Mouse (Mus musculus) ES-CJ7 (cell line): ENCODE data around the gene Zfp619.
"Not testable (repeated sequence)": the region's sequence is repeated elsewhere in the genome, so short reads cannot be mapped to it uniquely, and the experiment has no call there.

Experiments used
- DNase-seq: peaks from one replicate; pipeline ENCODE4 v3.0.0; 2011; ENCODE audit warnings: low read depth, low spot score

Zfp619 gene

GRCm38 (mm10) chr7:39517616-39518177, at the start of gene Zfp619:
Zfp619 (plus strand) TSS chr7:39517766.
- peak; percentile 93 for DNase-seq

GRCm38 (mm10) chr7:39479013-39479412, 38.6 kb upstream of the Zfp619 start:
- no peak for DNase-seq

GRCm38 (mm10) chr7:39484384-39484783, 33.2 kb upstream of the Zfp619 start:
- DNase-seq: no peak

DNA sequence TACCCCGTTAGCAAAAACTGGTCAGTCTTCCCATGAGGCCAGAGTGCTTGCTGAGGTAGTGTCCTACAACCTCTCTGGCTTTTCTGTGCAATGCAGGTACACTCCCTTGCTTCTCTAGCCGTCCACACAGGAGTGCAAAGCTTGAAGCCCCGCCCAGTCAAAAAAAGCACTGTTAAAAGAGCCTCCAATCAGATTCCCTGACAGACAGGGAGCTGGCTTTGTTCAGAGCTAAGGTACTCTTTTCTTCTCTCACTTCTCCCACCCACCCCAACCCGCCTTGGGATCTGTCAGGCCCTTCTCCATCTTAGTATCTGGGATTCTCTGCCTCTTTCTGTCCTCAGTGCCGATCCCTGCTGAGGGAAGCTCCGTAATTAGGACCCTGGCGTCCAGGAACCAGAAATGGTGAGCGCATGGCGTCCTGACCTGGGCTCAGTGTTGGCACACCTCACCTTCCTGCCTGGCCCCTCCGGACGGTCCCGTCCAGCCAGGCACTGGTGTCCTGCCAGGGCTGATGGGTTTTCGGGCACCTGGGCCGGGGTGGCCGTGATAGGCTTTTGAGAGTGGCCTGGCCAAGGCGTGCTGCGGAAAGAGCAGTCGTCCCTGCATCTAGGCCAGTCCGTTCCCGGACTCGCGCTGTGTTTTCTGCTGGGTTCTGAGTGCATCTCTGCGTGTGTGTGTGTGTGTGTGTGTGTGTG, 30.3 kb upstream of the Zfp619 start:
- DNase-seq: peak; percentile 81

DNA sequence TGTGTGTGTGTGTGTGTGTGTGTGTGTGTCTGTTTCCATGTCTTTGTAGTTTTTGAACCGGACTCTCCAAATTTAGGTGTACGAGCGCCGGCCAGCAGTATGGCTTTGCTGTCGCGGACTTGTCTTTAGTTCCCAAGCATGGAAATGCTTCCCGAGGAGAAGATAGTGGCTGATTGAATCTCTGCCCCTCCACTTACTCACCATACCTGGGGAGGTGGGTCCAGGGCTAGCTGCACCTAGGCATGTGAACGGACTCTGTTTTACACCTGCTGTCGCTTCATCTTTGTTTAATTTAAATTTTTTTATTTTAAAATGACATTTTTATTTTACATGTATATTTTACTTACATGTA, 29.7 kb upstream of the Zfp619 start:
- no peak for DNase-seq

GRCm38 (mm10) chr7:39494646-39495045, 22.9 kb upstream of the Zfp619 start:
- DNase-seq: peak; percentile 83

GRCm38 (mm10) chr7:39504100-39504499, 13.5 kb upstream of the Zfp619 start:
- DNase-seq: no peak

- no peak for DNase-seq
Measured at GRCm38 (mm10) chr7:39518362-39518761, 796 bp downstream of the Zfp619 start.

GRCm38 (mm10) chr7:39523703-39524424, 6.3 kb downstream of the Zfp619 start:
- DNase-seq: no peak

DNA sequence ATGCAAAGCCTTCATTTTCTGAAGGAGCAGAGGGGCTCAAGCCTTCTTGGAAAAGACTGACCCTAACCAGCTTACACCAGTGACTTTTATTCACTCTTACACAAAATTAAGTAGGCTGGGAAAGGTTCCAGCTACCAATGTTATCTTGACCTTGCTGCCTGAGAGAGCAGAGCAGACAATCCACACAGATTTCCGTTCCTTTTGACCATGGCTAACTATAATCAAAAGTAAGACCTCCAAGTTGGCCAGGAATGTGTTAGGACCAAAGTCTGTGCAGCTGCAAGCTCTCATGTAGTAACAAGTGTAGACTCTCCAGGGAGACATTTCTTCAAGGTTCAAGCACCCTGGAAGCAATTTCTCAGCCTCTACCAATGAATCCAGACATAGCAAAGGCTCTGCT, 25.6 kb downstream of the Zfp619 start:
- DNase-seq: no peak

DNA sequence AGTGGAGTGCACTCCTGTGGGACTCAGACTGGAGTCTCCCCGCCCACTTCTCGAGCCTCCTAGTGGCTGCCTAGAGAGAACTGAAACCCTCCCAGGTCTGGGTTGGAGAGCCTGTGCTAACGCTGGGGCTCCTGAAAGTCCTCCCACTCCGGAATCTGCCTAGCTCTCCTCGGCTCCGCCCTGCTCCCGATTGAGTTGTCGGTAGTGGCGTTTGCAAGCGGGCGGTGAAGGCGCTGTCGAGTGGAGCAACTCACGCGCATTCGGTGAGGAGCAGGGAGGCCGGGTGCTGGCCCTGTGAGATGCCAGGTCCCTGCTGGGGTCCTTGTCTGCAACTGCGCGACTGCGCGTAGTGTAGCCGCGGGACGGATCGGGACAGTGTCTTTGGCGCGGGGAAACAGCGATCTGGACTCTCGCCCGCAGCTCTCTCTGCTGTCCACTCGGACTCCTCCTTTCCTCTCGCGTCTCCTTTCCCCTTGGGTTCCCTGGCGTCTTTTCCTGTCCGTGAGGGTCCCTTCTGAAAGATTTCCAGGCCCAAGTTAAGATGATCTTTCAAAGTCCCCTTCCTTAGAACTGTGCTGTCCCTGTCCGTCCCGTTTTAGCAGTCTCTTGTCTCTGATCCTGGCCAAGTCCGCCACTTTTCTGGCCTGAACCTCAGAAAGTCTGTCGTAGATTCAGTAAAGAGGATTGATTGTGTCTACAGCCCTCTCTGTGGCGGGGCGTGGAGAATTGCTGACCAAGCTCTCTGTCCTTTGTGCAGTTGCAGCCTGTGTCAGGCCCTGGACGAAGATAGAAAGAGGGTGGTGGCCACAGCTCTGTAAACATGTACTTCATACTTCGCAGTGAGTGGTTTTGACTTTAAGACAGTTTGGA, 26.9 kb downstream of the Zfp619 start:
- peak; percentile 91 for DNase-seq

- no peak for DNase-seq
Measured at GRCm38 (mm10) chr7:39545134-39545533, 27.6 kb downstream of the Zfp619 start.

DNA sequence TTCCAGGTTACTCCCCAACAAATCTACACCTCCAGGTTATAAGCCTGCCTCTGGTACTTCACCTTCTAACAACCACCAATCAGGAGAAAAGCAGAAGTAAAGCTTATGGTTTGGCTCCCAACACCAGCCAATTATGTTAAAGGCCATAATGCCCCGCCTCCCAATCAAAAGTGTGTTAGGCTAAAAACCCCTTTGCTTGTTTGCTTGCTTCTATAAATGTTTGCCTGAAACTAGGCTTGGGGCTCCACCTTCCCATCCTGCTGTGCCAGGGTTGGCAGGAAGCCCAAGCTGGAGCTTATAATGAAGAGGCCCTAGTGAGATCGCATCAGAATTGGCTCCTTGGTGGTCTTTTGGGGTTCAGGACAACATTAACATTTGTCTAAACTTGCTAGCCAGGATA, 31.8 kb downstream of the Zfp619 start:
- DNase-seq: no peak

GRCm38 (mm10) chr7:39551976-39552891, 34.7 kb downstream of the Zfp619 start:
- peak; percentile 93 for DNase-seq

DNA sequence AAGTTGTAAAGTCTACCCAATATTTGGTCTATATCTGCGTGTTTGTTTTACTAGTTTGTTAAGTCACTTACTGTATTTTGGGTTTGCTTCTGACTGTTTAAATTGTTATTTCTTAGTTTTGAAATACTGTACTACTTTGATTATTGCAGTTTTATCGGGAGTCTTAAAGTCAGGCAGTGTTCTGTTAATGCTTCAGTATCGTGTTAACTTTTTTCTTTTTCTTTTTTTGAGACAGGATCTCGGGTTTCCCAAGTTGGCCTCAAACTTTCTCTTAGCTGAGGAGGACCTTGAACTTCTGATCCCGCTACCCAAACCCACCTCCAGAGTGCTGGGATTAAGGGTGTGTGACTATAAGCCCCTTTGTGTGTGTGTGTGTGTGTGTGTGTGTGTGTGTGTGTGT, 35.4 kb downstream of the Zfp619 start:
- peak; percentile 17 for DNase-seq

GRCm38 (mm10) chr7:39553871-39554270, 36.3 kb downstream of the Zfp619 start:
- DNase-seq: no peak

- peak; percentile 62 for DNase-seq
Measured at GRCm38 (mm10) chr7:39580066-39580465, 62.5 kb downstream of the Zfp619 start.

DNA sequence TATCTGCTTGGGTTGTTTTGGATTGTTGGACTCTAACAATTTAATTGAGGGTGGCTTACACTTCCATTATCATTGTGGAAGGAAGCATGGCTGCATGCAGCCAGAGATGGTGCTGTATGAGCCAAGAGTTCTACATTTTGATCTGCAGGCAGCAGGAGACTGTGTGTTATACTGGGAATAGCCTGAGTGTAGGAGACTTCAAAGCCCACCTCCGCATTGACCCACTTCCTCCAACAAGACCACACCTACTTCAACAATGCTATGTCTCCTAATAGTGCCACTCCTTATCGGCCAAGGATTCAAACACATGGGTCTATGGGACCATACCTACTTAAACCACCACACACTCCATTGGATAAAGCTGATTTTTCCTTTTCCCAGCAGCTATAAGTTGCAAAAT, 63.0 kb downstream of the Zfp619 start:
- peak; percentile 45 for DNase-seq

GRCm38 (mm10) chr7:39586834-39587233, 69.3 kb downstream of the Zfp619 start:
- DNase-seq: peak; percentile 69

DNA sequence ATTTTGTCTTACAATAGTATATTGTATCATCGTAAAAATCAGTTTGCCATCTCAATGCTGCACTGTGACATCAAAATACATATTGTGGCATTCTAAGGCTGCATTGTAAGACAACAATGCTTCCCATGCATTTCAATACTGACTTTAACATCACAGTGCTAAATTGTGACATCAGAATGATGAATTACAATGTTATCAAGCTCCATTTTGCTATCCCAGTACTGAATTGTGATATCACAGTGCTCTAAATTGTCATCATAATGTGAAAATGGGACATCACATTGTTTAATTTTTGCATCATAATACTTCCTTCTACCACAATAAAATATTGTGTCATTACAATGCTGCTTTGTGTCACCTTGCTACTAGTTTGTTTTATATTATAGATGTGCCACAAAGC, 70.5 kb downstream of the Zfp619 start:
- DNase-seq: no peak

DNA sequence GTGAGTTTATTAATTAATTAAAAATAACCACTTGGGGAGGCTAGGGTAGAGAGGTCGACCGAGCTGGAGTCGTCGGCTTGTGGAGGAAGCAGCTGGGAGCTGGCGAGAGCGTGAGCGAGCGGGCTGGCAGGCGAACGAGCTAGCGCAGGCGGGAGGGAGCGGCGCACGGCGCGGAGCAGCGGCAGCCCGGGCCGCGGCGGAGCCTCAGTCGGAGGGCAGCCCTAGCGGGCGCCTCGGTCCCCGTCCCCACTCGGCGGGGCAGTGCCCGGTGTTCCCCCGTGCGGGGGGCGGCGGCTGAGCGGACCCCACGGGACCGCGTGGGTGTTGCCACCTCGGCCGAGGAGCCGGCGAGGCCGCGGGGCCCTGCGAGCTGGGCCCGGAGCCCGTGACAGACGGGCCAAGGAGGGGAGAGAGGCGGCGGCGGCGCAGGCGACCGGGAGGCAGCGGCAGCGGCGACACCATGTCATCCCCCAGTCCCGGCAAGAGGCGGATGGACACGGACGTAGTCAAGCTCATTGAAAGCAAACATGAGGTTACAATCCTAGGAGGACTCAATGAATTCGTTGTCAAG, 71.0 kb downstream of the Zfp619 start:
- not testable (repeated sequence) for DNase-seq
